Mouse (Mus musculus) testis, adult 2 months (tissue): ENCODE data around the gene Pusl1.

Experiments
- CTCF ChIP-seq: fragments of 200-500 bp; IDR thresholded peaks from 2 replicates; pipeline ENCODE4 v1.5.1; 2012; ENCODE audit warnings: low read depth, mild to moderate bottlenecking, inconsistent platforms, low read length, moderate library complexity; ENCODE audit not compliant: control insufficient read depth, insufficient read depth, insufficient replicate concordance
- POLR2A ChIP-seq: fragments of 200-500 bp; IDR thresholded peaks from 2 replicates; pipeline ENCODE4 v1.6.1; 2012; ENCODE audit warnings: low read depth, mild to moderate bottlenecking, inconsistent platforms, low read length, moderate library complexity; ENCODE audit not compliant: control insufficient read depth

DNA sequence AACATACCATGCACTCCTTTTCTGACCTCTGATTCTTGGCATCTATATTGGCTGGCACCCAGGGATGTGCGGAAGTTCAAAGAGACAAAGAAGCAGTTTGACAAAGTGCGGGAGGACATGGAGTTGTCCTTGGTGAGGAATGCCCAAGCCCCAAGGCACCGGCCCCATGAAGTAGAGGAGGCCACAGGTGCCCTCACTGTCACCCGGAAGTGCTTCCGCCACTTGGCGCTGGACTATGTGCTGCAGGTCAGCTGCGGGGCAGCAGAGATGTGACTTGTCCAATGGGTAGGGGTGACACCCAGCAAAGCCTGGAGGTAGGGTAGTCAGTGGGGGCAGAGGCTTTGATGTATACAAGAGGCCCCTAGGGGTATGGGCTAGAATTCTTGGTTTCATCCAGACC lies 7.8 kb upstream of the Pusl1 start:
- TF ChIP-seq POLR2A (no peak), CTCF (no peak)
